Mouse (Mus musculus): Measurements from ENCODE around the gene Wdr95.
A peak's percentile ranks its signal among the peaks of the same experiment; 100 is the strongest.

Wdr95 gene

GRCm38 (mm10) chr5:149584154-149584655 is 55.7 kb downstream of the Wdr95 start:
- DNase-seq = no peak

- DNase-seq = no peak
Measured at GRCm38 (mm10) chr5:149585231-149585630, 56.8 kb downstream of the Wdr95 start.

GRCm38 (mm10) chr5:149585910-149586309 is 57.4 kb downstream of the Wdr95 start:
- DNase-seq = no peak

GRCm38 (mm10) chr5:149587327-149587895 is 58.9 kb downstream of the Wdr95 start:
- DNase-seq = no peak

- no peak for DNase-seq
Measured at GRCm38 (mm10) chr5:149588814-149589534, 60.5 kb downstream of the Wdr95 start.

GRCm38 (mm10) chr5:149589932-149590331 is 61.5 kb downstream of the Wdr95 start:
- no peak for DNase-seq

GRCm38 (mm10) chr5:149594215-149594614 is 65.7 kb downstream of the Wdr95 start:
- no peak for DNase-seq

GRCm38 (mm10) chr5:149597351-149597750 is 68.9 kb downstream of the Wdr95 start:
- no peak for DNase-seq

- no peak for DNase-seq
Measured at GRCm38 (mm10) chr5:149601996-149602395, 73.5 kb downstream of the Wdr95 start.

- no peak for DNase-seq
Measured at GRCm38 (mm10) chr5:149603241-149603640, 74.8 kb downstream of the Wdr95 start.

GRCm38 (mm10) chr5:149607083-149607720 is 78.7 kb downstream of the Wdr95 start:
- DNase-seq = no peak

GRCm38 (mm10) chr5:149611476-149612164 is 83.1 kb downstream of the Wdr95 start:
- DNase-seq = peak; percentile 45

GRCm38 (mm10) chr5:149612165-149612518 is 83.7 kb downstream of the Wdr95 start:
- DNase-seq = no peak

GRCm38 (mm10) chr5:149612740-149613139 is 84.3 kb downstream of the Wdr95 start:
- DNase-seq = peak; percentile 33

- DNase-seq = no peak
Measured at GRCm38 (mm10) chr5:149616138-149616537, 87.7 kb downstream of the Wdr95 start.

- no peak for DNase-seq
Measured at GRCm38 (mm10) chr5:149616817-149617216, 88.3 kb downstream of the Wdr95 start.

GRCm38 (mm10) chr5:149617776-149618425 is 89.4 kb downstream of the Wdr95 start:
- DNase-seq = no peak

- DNase-seq = no peak
Measured at GRCm38 (mm10) chr5:149622152-149622551, 93.7 kb downstream of the Wdr95 start.

- no peak for DNase-seq
Measured at GRCm38 (mm10) chr5:149622644-149623043, 94.2 kb downstream of the Wdr95 start.

GRCm38 (mm10) chr5:149623815-149624675 is 95.6 kb downstream of the Wdr95 start:
- DNase-seq = no peak

- DNase-seq = no peak
Measured at GRCm38 (mm10) chr5:149625547-149625946, 97.1 kb downstream of the Wdr95 start.

Data from right cerebral cortex, postnatal 14 days (tissue).